ENCODE assay signal across 29 mouse cellular contexts in genomic region chr2:170446843-170447383, GRCm38 (mm10). TPM values are rescaled to one million over a fixed set of nuclear protein-coding genes. Genes with fewer than 3 reads are reported as not detected.
DNase-seq lines count a peak whose midpoint lies in the region; ATAC-seq and TF ChIP-seq lines count a peak whose summit lies in the region.
"Had no signal": no experiment of that assay in that cellular context is flagged by ENCODE, and none has a peak within 500 bp of the region (broad histone marks: within the 10 kb centered on the region; RNA-seq: fewer than 3 reads in every experiment).

No protein-coding gene starts in this region.

- no peaks in the 10 kb centered on the region for H3K4me1 ChIP-seq in intestine, postnatal 0 days (replicated peaks; ENCODE audit: control insufficient read depth, insufficient read depth, low read length)
- H3K4me1 ChIP-seq in intestine, embryonic 16.5 days (ENCODE audit: control insufficient read depth, insufficient read depth, low read length), result no peaks in the 10 kb centered on the region
- H3K4me1 ChIP-seq: heart, embryonic 13.5 days; liver, embryonic 12.5 days had no signal

- no peaks in the 10 kb centered on the region for H3K9me3 ChIP-seq in intestine, postnatal 0 days (ENCODE audit: control insufficient read depth)
- no peaks in the 10 kb centered on the region for H3K9me3 ChIP-seq in intestine, embryonic 16.5 days (ENCODE audit: control insufficient read depth, low read length)
- H3K9me3 ChIP-seq: embryonic facial prominence, embryonic 13.5 days; forebrain, embryonic 15.5 days; heart, embryonic 13.5 days; hindbrain, embryonic 12.5 days; limb, embryonic 13.5 days; liver, embryonic 12.5 days; midbrain, embryonic 12.5 days had no signal

- DNase-seq in 3T3-L1 (ENCODE audit: low read depth, low spot score) (peak; percentile 42), 416B (ENCODE audit: low read depth) (peak; percentile 8)
- peak; percentile 19 to 28 for DNase-seq in adrenal gland, postnatal 36 days
- DNase-seq in gastrocnemius, adult 18-20 months (ENCODE audit: low spot score), result no peak
- DNase-seq in kidney, postnatal 14 days, result no peak
- DNase-seq: cerebellum, adult 2 months; gastrocnemius, postnatal 14 days; heart, adult 18-20 months; heart, postnatal 14 days; kidney, adult 18-20 months; lung, postnatal 14 days; right cerebral cortex, postnatal 4 days had no signal

- no peak overlapping the region for H3K9ac ChIP-seq in intestine, postnatal 0 days (ENCODE audit: low read depth, low read length)
- no peak overlapping the region for H3K9ac ChIP-seq in intestine, embryonic 16.5 days (ENCODE audit: low read depth, low read length)
- H3K9ac ChIP-seq: embryonic facial prominence, embryonic 13.5 days; forebrain, embryonic 15.5 days; heart, embryonic 13.5 days; hindbrain, embryonic 12.5 days; limb, embryonic 13.5 days; liver, embryonic 12.5 days; midbrain, embryonic 12.5 days had no signal

- H3K36me3 ChIP-seq in intestine, postnatal 0 days (ENCODE audit: control insufficient read depth, insufficient read depth), result no peaks in the 10 kb centered on the region
- H3K36me3 ChIP-seq in intestine, embryonic 16.5 days (ENCODE audit: control insufficient read depth, insufficient read depth, low read length), result no peaks in the 10 kb centered on the region
- H3K36me3 ChIP-seq: embryonic facial prominence, embryonic 13.5 days; forebrain, embryonic 15.5 days; heart, embryonic 13.5 days; hindbrain, embryonic 12.5 days; limb, embryonic 13.5 days; liver, embryonic 12.5 days; midbrain, embryonic 12.5 days had no signal

- WGBS in intestine, postnatal 0 days, result 41% methylated on average over 5 of the region's 5 CpGs
- WGBS in intestine, embryonic 16.5 days, result 51% methylated on average over 5 of the region's 5 CpGs

- H3K4me2 ChIP-seq in intestine, postnatal 0 days (replicated peaks; ENCODE audit: low read depth), result no peak overlapping the region
- H3K4me2 ChIP-seq in intestine, embryonic 16.5 days (ENCODE audit: low read depth, low read length), result no peak overlapping the region
- H3K4me2 ChIP-seq: embryonic facial prominence, embryonic 13.5 days; forebrain, embryonic 15.5 days; heart, embryonic 13.5 days; hindbrain, embryonic 12.5 days; limb, embryonic 13.5 days; liver, embryonic 12.5 days; midbrain, embryonic 12.5 days had no signal

- H3K27ac ChIP-seq in intestine, postnatal 0 days (ENCODE audit: low read depth, low read length), result no peak overlapping the region
- no peak overlapping the region for H3K27ac ChIP-seq in intestine, embryonic 16.5 days (ENCODE audit: low read length)
- H3K27ac ChIP-seq: embryonic facial prominence, embryonic 13.5 days; forebrain, embryonic 15.5 days; heart, embryonic 13.5 days; hindbrain, embryonic 12.5 days; kidney, postnatal 0 days; limb, embryonic 13.5 days; liver, embryonic 12.5 days; midbrain, embryonic 12.5 days had no signal

- peak; percentile 39; the same call in 1 of the 2 replicates for ATAC-seq in intestine, postnatal 0 days
- no peak for ATAC-seq in intestine, embryonic 16.5 days
- ATAC-seq: CD4-positive, CD25-positive, alpha-beta regulatory T cell, adult 4 months; liver, embryonic 12.5 days had no signal

- no peak overlapping the region for H3K4me3 ChIP-seq in intestine, postnatal 0 days (ENCODE audit: low read depth, low read length)
- no peak overlapping the region for H3K4me3 ChIP-seq in intestine, embryonic 16.5 days (ENCODE audit: low read length)
- H3K4me3 ChIP-seq: embryonic facial prominence, embryonic 13.5 days; forebrain, embryonic 15.5 days; heart, embryonic 13.5 days; hindbrain, embryonic 12.5 days; limb, embryonic 13.5 days; liver, embryonic 12.5 days; midbrain, embryonic 12.5 days had no signal

- no peaks in the 10 kb centered on the region for H3K27me3 ChIP-seq in intestine, postnatal 0 days (replicated peaks; ENCODE audit: control insufficient read depth, insufficient read depth, low read length)
- no peaks in the 10 kb centered on the region for H3K27me3 ChIP-seq in intestine, embryonic 16.5 days (replicated peaks; ENCODE audit: control insufficient read depth, insufficient read depth, low read length)
- H3K27me3 ChIP-seq: embryonic facial prominence, embryonic 13.5 days; forebrain, embryonic 15.5 days had no signal

- TF ChIP-seq CTCF in intestine, postnatal 0 days (IDR thresholded peaks at IDR 0.05; ENCODE audit: low read depth), result no peak

RNA-seq across cellular contexts. Expression of gene Bcas1, which starts 19.3 kb away (rescaled TPM):
- polyA plus RNA-seq in intestine, postnatal 0 days (2015; fragmentation: Nextera tagmentation; extraction: Ambion mirVana), result 4.7 and 5.6 TPM in 2 replicates
- polyA plus RNA-seq in intestine, embryonic 16.5 days (2015; fragmentation: Nextera tagmentation; extraction: Ambion mirVana), result 9.5 and 12.1 TPM in 2 replicates
- under 1 TPM; 0.20 to 0.63 TPM for total RNA-seq in adrenal gland, postnatal 36 days (2021)
- 1 to 10 TPM in 1 of 2 experiments, under 1 TPM in 1; 0.68 to 1.4 TPM for total RNA-seq in gastrocnemius, adult 18-20 months (2021)
- total RNA-seq: megakaryocyte, adult 5-6 weeks had no signal

RNA-seq across cellular contexts. Expression of gene Pfdn4, which starts 49.3 kb away (rescaled TPM):
- 54.6 and 58.3 TPM in 2 replicates for polyA plus RNA-seq in intestine, postnatal 0 days (2015; fragmentation: Nextera tagmentation; extraction: Ambion mirVana)
- polyA plus RNA-seq in intestine, embryonic 16.5 days (2015; fragmentation: Nextera tagmentation; extraction: Ambion mirVana), result 46.6 and 48.5 TPM in 2 replicates
- total RNA-seq in adrenal gland, postnatal 36 days (2021), result 10 to 100 TPM; 19.6 to 23.9 TPM
- 10 to 100 TPM; 11.8 to 12.9 TPM for total RNA-seq in gastrocnemius, adult 18-20 months (2021)

RNA-seq across cellular contexts. Expression of gene Cyp24a1, which starts 50.0 kb away (rescaled TPM):
- not detected in 2 replicates for polyA plus RNA-seq in intestine, postnatal 0 days (2015; fragmentation: Nextera tagmentation; extraction: Ambion mirVana)
- not detected in 2 replicates for polyA plus RNA-seq in intestine, embryonic 16.5 days (2015; fragmentation: Nextera tagmentation; extraction: Ambion mirVana)
- not detected for total RNA-seq in adrenal gland, postnatal 36 days (2021)
- total RNA-seq in gastrocnemius, adult 18-20 months (2021), result not detected
- total RNA-seq: gastrocnemius, postnatal 14 days; heart, adult 18-20 months; heart, postnatal 14 days; layer of hippocampus, adult 18-20 months; layer of hippocampus, postnatal 25 days; left cerebral cortex, postnatal 10 days; megakaryocyte, adult 5-6 weeks had no signal
- polyA plus RNA-seq: CD4-positive, CD25-positive, alpha-beta regulatory T cell, adult 4 months; embryonic facial prominence, embryonic 13.5 days; heart, embryonic 13.5 days; hindbrain, embryonic 12.5 days; limb, embryonic 13.5 days; liver, embryonic 12.5 days; stomach, embryonic 16.5 days; urinary bladder, adult 2 months had no signal

Comparison
In these comparisons a context has a peak if more than half of its experiments do, and no peak if none do; other contexts are left out.
1. DNase-seq: peak in 3T3-L1 (single experiment), 416B (single experiment) and adrenal gland, postnatal 36 days (2 of 2); none in gastrocnemius, adult 18-20 months (single experiment) and kidney, postnatal 14 days (single experiment).